ENCODE assay signal across 18 mouse cellular contexts in the genomic region with DNA sequence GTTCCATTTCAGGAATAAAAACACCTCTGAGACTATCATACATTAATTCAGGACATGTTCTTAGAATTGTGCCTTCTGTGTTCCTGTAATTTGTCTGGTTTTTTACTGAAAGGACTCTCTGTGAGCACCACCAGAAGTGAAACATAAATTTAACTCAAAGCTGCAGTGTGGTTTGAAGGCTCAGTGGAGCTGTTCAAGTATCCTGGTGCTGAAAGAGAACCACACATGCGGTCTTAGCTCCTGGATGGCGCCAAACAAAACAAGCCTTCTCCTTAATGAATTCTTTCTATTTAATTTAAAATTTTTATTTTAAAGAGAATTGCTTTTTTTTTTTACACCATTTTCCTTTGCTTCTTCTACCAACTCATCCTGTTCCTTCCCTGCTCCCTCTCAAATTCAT. TPM values are rescaled to one million over a fixed set of nuclear protein-coding genes. Genes with fewer than 3 reads are reported as not detected.
DNase-seq lines count a peak whose midpoint lies in the region; ATAC-seq and TF ChIP-seq lines count a peak whose summit lies in the region.
"Had no signal": no experiment of that assay in that cellular context is flagged by ENCODE, and none has a peak within 500 bp of the region (broad histone marks: within the 10 kb centered on the region; RNA-seq: fewer than 3 reads in every experiment).

No protein-coding gene starts in this region.

- WGBS in lung, embryonic 14.5 days, result 57% methylated on average over 2 of the region's 2 CpGs
- 95% methylated on average over 2 of the region's 2 CpGs for WGBS in cerebellum, adult 2 months
- WGBS in heart, embryonic 12.5 days, result 66% methylated on average over 2 of the region's 2 CpGs

- H3K9me3 ChIP-seq in lung, embryonic 14.5 days (ENCODE audit: low read depth, low read length), result no peaks in the 10 kb centered on the region
- H3K9me3 ChIP-seq in MEL (replicated peaks; ENCODE audit: insufficient read depth, low read length), result no peaks in the 10 kb centered on the region
- H3K9me3 ChIP-seq in heart, embryonic 12.5 days (replicated peaks), result peaks cover 3% of the 10 kb centered on the region; the same call in 1 of the 2 replicates
- H3K9me3 ChIP-seq: midbrain, embryonic 13.5 days had no signal

- TF ChIP-seq CTCF in lung, embryonic 14.5 days (IDR thresholded peaks at IDR 0.05; ENCODE audit: low read depth), result no peak
- no peak for TF ChIP-seq CTCF in MEL (IDR thresholded peaks at IDR 0.05 in 2 of 3, conservative IDR thresholded peaks at IDR 0.05 in 1 of 3; ENCODE audit: control insufficient read depth in 1 of 3, insufficient read depth in 1 of 3, low read depth in 2 of 3, low read length in 3 of 3, poor library complexity in 1 of 3, severe bottlenecking in 1 of 3)
- TF ChIP-seq CTCF in cerebellum, adult 2 months (IDR thresholded peaks at IDR 0.05; ENCODE audit: borderline replicate concordance, insufficient read depth, low read depth, low read length), result no peak

- H3K36me3 ChIP-seq in lung, embryonic 14.5 days (ENCODE audit: insufficient read depth), result no peaks in the 10 kb centered on the region
- H3K36me3 ChIP-seq in MEL (ENCODE audit: control insufficient read depth in 1 of 2, insufficient read depth in 2 of 2, low read length in 2 of 2) (no peaks in the 10 kb centered on the region), myocyte (ENCODE audit: control insufficient read depth, insufficient read depth) (no peaks in the 10 kb centered on the region)
- no peaks in the 10 kb centered on the region for H3K36me3 ChIP-seq in heart, embryonic 12.5 days
- H3K36me3 ChIP-seq: midbrain, embryonic 13.5 days had no signal

- H3K4me1 ChIP-seq in lung, embryonic 14.5 days (ENCODE audit: insufficient read depth), result no peaks in the 10 kb centered on the region
- no peaks in the 10 kb centered on the region for H3K4me1 ChIP-seq in MEL (ENCODE audit: control insufficient read depth in 1 of 2, insufficient read depth in 2 of 2, low read length in 2 of 2)
- no peaks in the 10 kb centered on the region for H3K4me1 ChIP-seq in cerebellum, adult 2 months (ENCODE audit: control insufficient read depth, insufficient read depth, low read length)
- H3K4me1 ChIP-seq in heart, embryonic 12.5 days (replicated peaks), result no peaks in the 10 kb centered on the region
- H3K4me1 ChIP-seq: midbrain, embryonic 13.5 days had no signal

- no peaks in the 10 kb centered on the region for H3K27me3 ChIP-seq in lung, embryonic 14.5 days (ENCODE audit: insufficient read depth, low read length)
- no peaks in the 10 kb centered on the region for H3K27me3 ChIP-seq in MEL (ENCODE audit: control insufficient read depth in 1 of 2, insufficient read depth in 2 of 2, low read length in 2 of 2)
- H3K27me3 ChIP-seq in myocyte (ENCODE audit: control insufficient read depth, insufficient read depth, insufficient read length), result no peaks in the 10 kb centered on the region
- no peaks in the 10 kb centered on the region for H3K27me3 ChIP-seq in cerebellum, adult 2 months (ENCODE audit: control insufficient read depth, insufficient read depth, low read length)
- no peaks in the 10 kb centered on the region for H3K27me3 ChIP-seq in heart, embryonic 12.5 days (replicated peaks)
- H3K27me3 ChIP-seq: midbrain, embryonic 13.5 days had no signal

- no peak for TF ChIP-seq EP300 in MEL (IDR thresholded peaks at IDR 0.05; ENCODE audit: low read depth in 1 of 2, low read length in 2 of 2)

- H3K79me2 ChIP-seq in MEL (ENCODE audit: control insufficient read depth, insufficient read depth, low read length, poor library complexity) (no peaks in the 10 kb centered on the region), myocyte (ENCODE audit: control insufficient read depth, insufficient read depth) (no peaks in the 10 kb centered on the region)

- TF ChIP-seq RAD21 in MEL (IDR thresholded peaks at IDR 0.05; ENCODE audit: low read depth, low read length), result no peak

- peak; percentile 82 for DNase-seq in lung, embryonic 14.5 days
- no peak for DNase-seq in lung, postnatal 25 days (ENCODE audit: low spot score)
- DNase-seq in MEL (ENCODE audit: low read depth, low spot score), result peak; percentile 12
- peak; percentile 38 for DNase-seq in embryo, embryonic 11.5 days (ENCODE audit: low read depth, low spot score)
- DNase-seq in cerebellum, adult 2 months, result no peak
- DNase-seq: forebrain, postnatal 0 days; gastrocnemius, postnatal 14 days; heart, postnatal 14 days; kidney, adult 8-10 months; lung, postnatal 36 days; thymus, postnatal 4 days had no signal

- no peak for ATAC-seq in lung, embryonic 14.5 days (ENCODE audit: insufficient read depth)
- no peak for ATAC-seq in heart, embryonic 12.5 days (ENCODE audit: insufficient number of reproducible peaks, low FRiP score)
- ATAC-seq: forebrain, postnatal 0 days; hindbrain, embryonic 16.5 days; midbrain, embryonic 13.5 days; Patski had no signal

- no peak overlapping the region for H3K9ac ChIP-seq in lung, embryonic 14.5 days
- no peak overlapping the region for H3K9ac ChIP-seq in MEL (ENCODE audit: control insufficient read depth, low read depth, low read length, poor library complexity, severe bottlenecking)
- no peak overlapping the region for H3K9ac ChIP-seq in heart, embryonic 12.5 days
- H3K9ac ChIP-seq: forebrain, postnatal 0 days; liver, embryonic 14.5 days; midbrain, embryonic 13.5 days had no signal

- no peak overlapping the region for H3ac ChIP-seq in myocyte (ENCODE audit: control insufficient read depth, insufficient read length)

- TF ChIP-seq POLR2A in MEL (IDR thresholded peaks at IDR 0.05; ENCODE audit: control insufficient read depth in 1 of 2, insufficient read depth in 1 of 2, low read depth in 1 of 2, low read length in 2 of 2, poor library complexity in 1 of 2) (no peak), myocyte (IDR thresholded peaks at IDR 0.05; ENCODE audit: insufficient read length, low read depth) (no peak)
- no peak for TF ChIP-seq POLR2A in cerebellum, adult 2 months (IDR thresholded peaks at IDR 0.05; ENCODE audit: borderline replicate concordance, insufficient read depth, low read length)

- no peak overlapping the region for H3K4me2 ChIP-seq in lung, embryonic 14.5 days
- H3K4me2 ChIP-seq in myocyte (ENCODE audit: low read depth), result no peak overlapping the region
- no peak overlapping the region for H3K4me2 ChIP-seq in heart, embryonic 12.5 days
- H3K4me2 ChIP-seq: midbrain, embryonic 13.5 days had no signal

- no peak overlapping the region for H3K27ac ChIP-seq in lung, embryonic 14.5 days (ENCODE audit: low read depth)
- no peak overlapping the region for H3K27ac ChIP-seq in MEL (ENCODE audit: control insufficient read depth, low read depth, low read length)
- H3K27ac ChIP-seq in cerebellum, adult 2 months (ENCODE audit: insufficient read depth, low read length), result no peak overlapping the region
- H3K27ac ChIP-seq in heart, embryonic 12.5 days (ENCODE audit: poor library complexity, severe bottlenecking), result no peak overlapping the region
- H3K27ac ChIP-seq: liver, embryonic 14.5 days; midbrain, embryonic 13.5 days had no signal

- H3K4me3 ChIP-seq in lung, embryonic 14.5 days (ENCODE audit: low read depth, low read length), result no peak overlapping the region
- no peak overlapping the region for H3K4me3 ChIP-seq in MEL (ENCODE audit: control insufficient read depth in 1 of 2, insufficient read depth in 1 of 2, low read depth in 2 of 2, low read length in 2 of 2)
- H3K4me3 ChIP-seq in myocyte, result no peak overlapping the region
- H3K4me3 ChIP-seq in cerebellum, adult 2 months (replicated peaks; ENCODE audit: insufficient read depth, low read depth, low read length), result no peak overlapping the region
- H3K4me3 ChIP-seq in heart, embryonic 12.5 days, result no peak overlapping the region
- H3K4me3 ChIP-seq: midbrain, embryonic 13.5 days had no signal

TF ChIP-seq in MEL, 35 proteins besides CTCF, POLR2A, EP300 and RAD21:
- TF ChIP-seq JUND (IDR thresholded peaks at IDR 0.05; ENCODE audit: low read depth, low read length), result no peak
- TF ChIP-seq UBTF (IDR thresholded peaks at IDR 0.05; ENCODE audit: borderline replicate concordance, insufficient read depth, low read depth, low read length), result no peak
- no peak for TF ChIP-seq MXI1 (IDR thresholded peaks at IDR 0.05; ENCODE audit: low read depth, low read length)
- TF ChIP-seq ZNF384 (IDR thresholded peaks at IDR 0.05; ENCODE audit: low read depth, low read length), result no peak
- no peak for TF ChIP-seq TAL1 (IDR thresholded peaks at IDR 0.05; ENCODE audit: low read length)
- no peak for TF ChIP-seq NRF1 (IDR thresholded peaks at IDR 0.05; ENCODE audit: insufficient read depth, low read depth, low read length, poor library complexity, severe bottlenecking)
- no peak for TF ChIP-seq MYB (IDR thresholded peaks at IDR 0.05; ENCODE audit: low read depth, low read length)
- TF ChIP-seq NELFE (IDR thresholded peaks at IDR 0.05; ENCODE audit: low read depth, low read length), result no peak
- TF ChIP-seq MEF2A (IDR thresholded peaks at IDR 0.05; ENCODE audit: extremely low read depth, insufficient replicate concordance, low read depth, low read length, poor library complexity, severe bottlenecking), result no peak

TF ChIP-seq in myocyte, 11 proteins besides CTCF, POLR2A, EP300 and RAD21:
- TF ChIP-seq SRF (IDR thresholded peaks at IDR 0.05; ENCODE audit: control insufficient read depth, insufficient read length, low read depth) (no peak), REST (IDR thresholded peaks at IDR 0.05; ENCODE audit: insufficient read depth, insufficient read length) (peak; percentile 12)
TF ChIP-seq in myocyte: peak in this region for 1.

RNA-seq across cellular contexts. Expression of gene Col9a1, which starts 2.4 kb away (rescaled TPM):
- polyA plus RNA-seq in lung, embryonic 14.5 days (2014; fragmentation: Nextera tagmentation; extraction: Ambion mirVana), result 5.7 and 7.7 TPM in 2 replicates
- total RNA-seq in MEL (2012; rRNA removed), result not detected in 2 replicates
- not detected for polyA plus RNA-seq in MEL (2012; ENCODE audit: insufficient read depth in 1 of 2, insufficient read length in 2 of 2, low read depth in 1 of 2, low replicate concordance in 2 of 2, missing spikeins in 1 of 2)
- polyA plus RNA-seq in myocyte (2012; fragmentation: generic; extraction: Trizol), result not detected
- 0.79 and 0.87 TPM in 2 replicates for polyA plus RNA-seq in cerebellum, adult 2 months (2012; rRNA removed)
- polyA plus RNA-seq in heart, embryonic 12.5 days (2016; fragmentation: Nextera tagmentation; extraction: Ambion mirVana), result 35.6 and 35.8 TPM in 2 replicates
- total RNA-seq: common myeloid progenitor, adult 5-6 weeks had no signal
- polyA plus RNA-seq: Patski had no signal

Comparison
In these comparisons a context has a peak if more than half of its experiments do, and no peak if none do; other contexts are left out.
1. DNase-seq: peak in lung, embryonic 14.5 days (single experiment), MEL (single experiment) and embryo, embryonic 11.5 days (single experiment); none in lung, postnatal 25 days (single experiment) and cerebellum, adult 2 months (0 of 2).